Mouse (Mus musculus): ENCODE measurements at regions not wholly inside any gene's neighbourhood (a gene's known extent, or its start where the extent isn't known, plus 50 kb on each side); places are given as distances from the start of the nearest gene placed in this dataset.

DNA sequence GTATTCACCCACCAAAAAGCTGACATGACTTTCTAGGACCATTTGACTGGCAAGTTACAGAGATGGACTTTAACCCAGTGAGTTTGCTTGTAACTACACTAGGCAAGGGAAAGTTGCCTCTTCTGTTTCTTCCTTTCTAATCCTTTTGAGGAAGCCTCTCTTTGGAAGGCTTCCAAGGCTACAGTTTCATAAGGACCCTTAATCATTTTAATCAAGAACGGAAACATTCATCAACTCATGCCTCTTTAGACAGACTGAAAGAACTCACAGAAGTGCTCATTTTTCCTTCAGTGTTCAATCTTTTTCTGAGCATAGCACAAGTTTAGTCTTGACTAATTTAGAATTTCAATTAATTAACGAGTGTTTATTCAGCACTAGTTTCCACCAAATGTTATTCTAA lies 84.2 kb downstream of the Ddx1 start:
- Histone ChIP-seq H3K4me3 (no peak overlapping the region), H3K27ac (no peak overlapping the region)
- TF ChIP-seq CTCF (conservative IDR thresholded peaks at IDR 0.05) = no peak
- no peak for DNase-seq (ENCODE audit: low spot score in 2 of 2)

DNA sequence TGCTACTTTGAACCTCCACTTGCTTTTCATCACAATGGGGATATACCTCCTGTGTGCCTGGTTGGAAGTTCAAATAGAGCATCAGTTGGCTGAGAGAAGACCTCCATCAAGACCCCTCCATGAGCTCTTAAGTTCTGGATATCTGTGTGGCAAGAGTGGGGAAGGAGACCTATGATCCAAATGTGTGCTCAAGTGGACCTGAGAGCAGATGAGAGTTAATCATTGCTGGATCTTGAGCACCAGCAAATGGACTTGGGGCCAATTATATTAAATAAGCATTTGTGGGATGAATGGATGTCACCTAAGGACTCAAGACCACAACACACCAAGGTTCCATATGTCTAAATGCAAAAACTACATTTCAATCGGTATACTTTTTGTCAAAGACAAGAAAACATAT lies 88.0 kb downstream of the Ddx1 start:
- TF ChIP-seq CTCF (conservative IDR thresholded peaks at IDR 0.05) = no peak

DNA sequence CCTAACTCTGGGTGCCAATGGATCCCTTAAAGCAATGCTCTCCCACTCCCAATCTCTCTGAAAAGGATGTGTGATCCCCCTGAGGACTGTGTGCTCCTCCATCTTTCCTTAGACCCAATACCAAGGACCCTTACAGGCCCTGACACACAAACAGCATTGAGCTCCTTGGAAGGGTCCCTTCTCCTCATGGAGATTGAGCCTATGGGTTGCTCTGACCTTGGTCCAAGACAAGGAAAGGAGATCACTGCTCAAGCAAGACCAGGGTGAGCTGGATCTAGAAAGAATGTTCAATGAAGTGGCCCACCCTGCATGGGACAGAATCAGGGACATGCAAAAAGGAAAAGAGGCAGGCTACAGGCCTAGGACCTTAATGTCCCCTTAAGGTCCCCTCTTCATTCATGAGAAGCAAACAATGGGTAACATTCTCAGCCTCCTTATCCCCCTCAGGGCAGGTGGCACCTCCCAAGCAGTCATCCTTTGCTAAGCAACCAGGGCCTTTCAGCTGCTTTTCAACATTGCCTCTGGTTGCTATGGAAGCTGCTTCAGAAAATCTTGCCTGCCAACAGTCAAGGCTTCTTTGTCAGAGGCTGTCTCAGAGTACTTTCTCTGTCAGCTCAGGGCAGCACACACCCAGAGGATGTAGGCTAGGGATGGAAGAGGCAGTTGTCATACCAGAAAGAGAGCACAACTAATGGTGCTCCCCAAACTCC lies 89.5 kb downstream of the Ddx1 start:
- peak in 1 of 2 experiments; percentile 59 for DNase-seq (ENCODE audit: low spot score in 2 of 2)
- TF ChIP-seq CTCF (conservative IDR thresholded peaks at IDR 0.05) = no peak
- peak overlapping the region; percentile 78 for H3K27ac ChIP-seq
- no peak overlapping the region for H3K4me3 ChIP-seq

More for the DNA sequence above, 88.0 kb downstream of the Ddx1 start:
- H3K27ac ChIP-seq = no peak overlapping the region
- no peak for DNase-seq (ENCODE audit: low spot score in 2 of 2)
- no peak overlapping the region for H3K4me3 ChIP-seq

DNA sequence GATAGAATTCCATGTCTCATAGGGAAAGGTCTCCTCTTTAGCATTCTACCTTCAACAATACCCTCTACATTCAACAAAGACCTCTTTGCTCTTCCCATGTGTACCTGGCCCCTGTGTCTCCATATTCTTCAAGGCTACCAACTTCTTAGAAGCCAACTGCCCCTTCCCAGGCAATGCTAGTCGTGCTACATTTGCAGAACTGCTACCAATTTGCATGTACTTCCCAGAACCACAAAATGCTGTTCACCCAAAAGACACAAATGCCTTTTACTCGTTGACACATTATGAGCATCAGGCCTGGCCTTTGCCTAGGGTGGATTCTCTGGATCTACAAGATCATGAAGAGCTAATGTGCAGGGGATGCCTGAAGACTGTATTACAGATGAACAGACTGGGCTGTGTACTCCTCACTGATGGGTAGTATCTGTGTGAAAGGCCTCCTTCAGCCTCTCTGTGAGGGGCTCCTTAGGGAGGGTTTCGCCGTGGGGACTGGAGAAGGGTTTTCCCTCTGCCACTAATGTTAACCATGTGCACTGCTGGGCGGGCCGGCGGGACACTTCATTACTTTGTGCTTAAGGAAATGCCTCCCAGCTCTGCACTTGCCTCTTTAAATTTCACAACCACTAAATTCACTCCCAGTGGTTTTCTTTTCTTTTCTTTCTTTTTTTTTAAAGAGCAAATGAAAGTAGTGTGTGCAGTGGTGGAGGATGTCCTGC lies 91.2 kb downstream of the Ddx1 start:
- DNase-seq (ENCODE audit: low spot score in 2 of 2) = no peak
- TF ChIP-seq CTCF (conservative IDR thresholded peaks at IDR 0.05) = no peak
- Histone ChIP-seq H3K27ac (no peak overlapping the region), H3K4me3 (no peak overlapping the region)

DNA sequence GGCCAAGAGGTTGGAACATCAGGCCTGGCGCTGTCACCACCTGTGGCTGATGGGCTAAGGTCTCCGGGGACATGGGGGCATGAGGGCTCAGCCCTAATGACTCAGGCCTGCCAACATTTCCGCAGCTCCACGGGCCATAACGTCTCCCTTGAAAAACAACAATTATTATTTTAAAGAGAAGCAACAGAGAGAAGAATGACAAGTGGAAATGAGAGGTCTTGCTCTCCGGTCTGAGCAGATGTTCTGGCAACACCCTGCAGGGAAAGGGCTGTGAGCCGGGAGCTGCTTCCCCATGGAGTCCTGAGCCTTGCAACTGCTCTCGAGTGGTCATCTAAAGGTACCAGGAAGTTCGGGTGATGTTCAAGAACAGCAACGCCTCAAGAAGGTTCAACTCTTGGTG lies 91.9 kb downstream of the Ddx1 start:
- DNase-seq (ENCODE audit: low spot score in 2 of 2) = no peak
- TF ChIP-seq CTCF (conservative IDR thresholded peaks at IDR 0.05) = no peak
- Histone ChIP-seq H3K27ac (no peak overlapping the region), H3K4me3 (no peak overlapping the region)

DNA sequence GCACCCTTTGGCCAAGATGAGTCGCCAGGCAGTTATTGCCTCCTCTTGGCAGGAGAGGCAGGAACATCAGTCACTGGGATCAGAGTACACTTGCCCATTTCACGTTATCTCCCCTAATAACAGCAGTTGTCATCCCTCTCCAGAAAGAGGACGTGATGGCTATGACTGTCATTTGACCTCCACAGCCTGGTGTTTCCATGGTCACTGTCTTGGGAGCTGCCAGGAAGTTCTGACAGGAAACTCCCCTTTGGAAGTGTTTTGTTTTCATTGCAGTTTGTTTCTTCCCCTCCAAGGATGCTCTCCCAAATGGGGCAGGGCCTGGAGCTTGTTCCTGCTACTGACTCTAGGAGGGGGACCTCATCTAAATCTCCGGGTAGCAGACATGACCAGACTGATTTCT lies 98.3 kb downstream of the Ddx1 start:
- no peak overlapping the region for H3K27ac ChIP-seq
- no peak for TF ChIP-seq CTCF (conservative IDR thresholded peaks at IDR 0.05)
- no peak for DNase-seq (ENCODE audit: low spot score in 2 of 2)
- no peak overlapping the region for H3K4me3 ChIP-seq

DNA sequence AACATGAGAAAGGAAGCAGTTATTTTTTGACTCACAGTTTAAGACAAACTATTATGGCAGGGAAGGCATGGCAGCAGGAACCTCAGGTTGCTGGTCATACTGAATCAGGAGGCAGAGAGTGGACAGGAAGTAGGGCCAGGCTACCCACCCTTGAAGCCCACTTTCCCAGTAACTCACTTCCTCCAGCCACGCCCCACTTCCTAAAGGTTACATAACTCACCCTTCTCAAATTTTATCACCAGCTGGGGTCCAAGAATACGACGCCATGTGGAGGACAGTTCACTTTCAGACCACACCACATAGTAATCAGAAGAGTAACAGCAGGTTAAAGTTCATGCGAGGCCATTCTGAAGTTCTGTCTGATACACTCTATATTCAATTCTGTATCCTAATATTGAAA lies 101.8 kb downstream of the Ddx1 start:
- TF ChIP-seq CTCF (conservative IDR thresholded peaks at IDR 0.05) = no peak
- no peak for DNase-seq (ENCODE audit: low spot score in 2 of 2)
- H3K27ac ChIP-seq = no peak overlapping the region
- no peak overlapping the region for H3K4me3 ChIP-seq

DNA sequence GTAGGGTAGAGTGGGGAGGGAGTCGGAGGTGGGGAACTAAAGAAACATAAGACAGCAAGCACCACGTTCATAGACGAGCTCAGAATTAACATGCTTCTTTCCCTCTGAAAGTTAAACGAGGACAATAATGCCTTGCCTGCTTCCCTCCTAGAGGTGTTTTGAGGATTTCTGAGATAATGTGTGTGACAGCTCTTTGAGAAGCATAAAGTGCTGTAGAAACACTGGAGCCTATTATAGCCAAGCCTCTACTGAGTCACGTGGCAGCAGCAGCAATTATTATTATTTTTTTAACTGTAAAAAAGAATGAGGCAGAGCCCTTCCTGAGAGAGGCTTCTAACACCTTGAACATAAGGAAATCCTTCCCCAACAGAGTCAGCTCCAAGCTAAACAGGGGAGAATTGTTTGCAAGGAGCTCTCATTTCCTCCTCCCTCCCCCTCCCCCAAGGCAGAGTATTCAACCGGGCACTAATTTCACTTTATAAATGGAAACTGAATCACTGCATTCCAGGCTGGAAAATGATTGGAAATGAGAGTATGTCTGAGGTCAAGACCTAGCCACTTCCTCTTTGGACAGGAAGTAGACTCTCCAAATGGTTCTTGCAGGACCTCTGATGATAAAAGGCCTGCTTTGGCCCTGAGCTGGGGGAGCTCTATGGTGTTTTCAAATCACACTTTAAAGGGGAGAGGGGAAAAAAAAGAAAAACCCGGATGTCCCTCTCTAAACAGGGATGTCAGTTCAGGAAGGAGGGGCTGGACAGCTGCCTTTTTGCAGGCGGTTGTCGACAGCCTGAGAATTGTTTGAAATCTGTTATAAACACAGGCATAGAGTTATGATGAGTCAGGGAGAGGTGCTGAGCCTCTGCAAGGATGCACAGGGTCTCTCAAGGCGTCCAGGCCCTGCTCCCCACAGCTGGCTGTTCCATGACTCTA lies 103.6 kb downstream of the Ddx1 start:
- no peak for TF ChIP-seq CTCF (conservative IDR thresholded peaks at IDR 0.05)
- DNase-seq (ENCODE audit: low spot score in 2 of 2) = no peak
- H3K4me3 ChIP-seq = no peak overlapping the region
- peak overlapping the region; percentile 39; the same call in 1 of the 2 replicates for H3K27ac ChIP-seq

DNA sequence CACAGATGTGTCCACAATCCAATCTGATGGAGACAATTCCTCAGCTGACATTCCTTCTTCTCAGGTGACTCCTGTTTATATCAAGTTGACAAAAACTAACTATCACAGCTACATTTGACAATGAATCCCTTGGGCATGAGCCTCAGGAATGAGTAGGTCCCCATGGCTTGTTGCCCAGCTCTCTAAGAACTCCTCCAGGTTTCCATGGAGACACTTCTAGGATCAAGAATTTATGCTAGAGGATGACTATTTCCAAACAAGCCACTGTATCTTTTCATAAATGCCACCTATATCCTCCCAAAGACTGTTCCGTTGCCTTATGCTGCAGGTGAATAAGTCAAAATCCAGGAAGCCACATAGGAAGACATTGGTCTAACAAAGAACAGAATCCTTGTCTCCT lies 104.3 kb downstream of the Ddx1 start:
- Histone ChIP-seq H3K4me3 (no peak overlapping the region), H3K27ac (peak overlapping the region; percentile 39; the same call in 1 of the 2 replicates)
- TF ChIP-seq CTCF (conservative IDR thresholded peaks at IDR 0.05) = no peak
- DNase-seq (ENCODE audit: low spot score in 2 of 2) = peak in 1 of 2 experiments; percentile 25

DNA sequence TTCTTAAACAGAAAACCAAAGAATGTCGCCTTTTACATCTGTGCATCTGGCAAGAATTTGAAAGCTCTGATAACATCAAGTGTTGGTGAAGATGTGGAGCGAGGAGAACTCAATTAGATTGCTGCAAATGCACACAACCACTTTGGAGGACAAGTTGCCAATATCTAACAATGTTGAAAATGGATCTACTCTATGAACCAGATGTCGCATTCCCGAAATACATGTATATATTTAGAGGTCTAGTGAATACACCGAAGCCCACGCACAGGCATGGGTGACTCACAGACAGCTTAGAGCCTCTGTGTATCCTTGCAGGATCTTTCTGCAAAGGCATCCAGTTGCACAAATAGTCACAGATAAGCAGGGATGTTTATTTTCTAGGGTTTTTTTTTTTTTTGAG lies 108.4 kb downstream of the Ddx1 start:
- Histone ChIP-seq H3K4me3 (no peak overlapping the region), H3K27ac (no peak overlapping the region)
- DNase-seq (ENCODE audit: low spot score in 2 of 2) = peak; percentile 42 to 62
- TF ChIP-seq CTCF (conservative IDR thresholded peaks at IDR 0.05) = no peak

DNA sequence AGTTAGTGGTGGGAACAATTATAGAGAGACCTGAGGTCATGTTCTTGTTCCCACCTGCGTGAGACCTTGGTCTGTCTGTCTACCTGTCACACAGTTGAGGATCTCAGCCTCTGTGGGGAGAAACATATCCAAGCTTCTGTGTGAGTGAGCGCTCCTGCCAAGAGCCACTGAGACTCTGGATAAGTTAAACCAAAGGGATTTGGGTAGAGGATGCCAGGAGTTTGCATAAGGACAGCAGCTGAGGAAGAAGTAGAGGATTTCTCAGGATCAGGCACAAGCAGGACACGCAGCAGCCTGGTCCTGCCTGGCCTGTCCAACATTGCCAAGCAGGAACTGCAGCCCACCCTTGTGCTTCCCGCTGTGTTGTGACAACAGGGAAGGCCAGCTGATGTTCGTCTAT lies 109.8 kb downstream of the Ddx1 start:
- H3K27ac ChIP-seq = no peak overlapping the region
- no peak for TF ChIP-seq CTCF (conservative IDR thresholded peaks at IDR 0.05)
- DNase-seq (ENCODE audit: low spot score in 2 of 2) = no peak
- H3K4me3 ChIP-seq = no peak overlapping the region

DNA sequence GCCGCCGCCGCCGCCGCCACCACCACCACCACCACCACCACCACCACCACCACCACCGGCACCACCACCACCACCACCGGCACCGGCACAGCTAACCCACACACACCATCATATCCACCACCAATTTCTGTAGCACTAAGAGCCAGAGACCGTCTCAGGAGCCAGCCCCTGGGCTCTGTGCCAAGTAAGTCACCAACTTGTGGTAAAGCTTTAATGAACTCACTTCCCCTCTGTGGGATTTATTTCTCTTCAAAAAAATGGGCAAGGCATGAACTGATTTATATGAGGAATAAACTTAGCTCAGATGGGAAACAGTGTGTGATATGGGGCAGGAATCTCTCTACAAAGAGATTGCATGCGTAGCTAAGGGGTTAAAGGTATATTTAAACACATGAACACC lies 114.8 kb downstream of the Ddx1 start:
- Histone ChIP-seq H3K27ac (no peak overlapping the region), H3K4me3 (no peak overlapping the region)
- TF ChIP-seq CTCF (conservative IDR thresholded peaks at IDR 0.05) = no peak
- no peak for DNase-seq (ENCODE audit: low spot score in 2 of 2)

DNA sequence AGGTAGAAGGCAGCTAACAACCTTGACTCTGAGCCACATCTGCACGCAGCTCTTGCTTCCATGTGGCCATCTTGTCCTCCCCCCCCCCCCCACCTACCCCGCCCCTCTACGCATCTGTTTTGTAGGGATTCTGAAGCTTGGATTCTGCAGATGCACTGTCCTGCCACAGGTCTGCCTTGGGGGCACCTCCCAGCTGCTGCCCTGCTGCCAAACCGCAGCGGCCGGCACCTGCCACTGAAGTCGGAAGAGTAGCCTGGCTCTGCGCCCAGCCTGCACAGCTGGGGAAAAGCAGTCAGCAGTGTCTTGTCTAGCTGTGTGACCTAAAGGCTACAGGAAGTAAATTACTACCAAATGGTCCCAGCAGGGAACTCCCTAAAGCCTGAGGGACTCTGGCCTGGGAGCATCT lies 119.3 kb downstream of the Ddx1 start:
- no peak overlapping the region for H3K27ac ChIP-seq
- DNase-seq (ENCODE audit: low spot score in 2 of 2) = no peak
- no peak overlapping the region for H3K4me3 ChIP-seq
- TF ChIP-seq CTCF (conservative IDR thresholded peaks at IDR 0.05) = no peak
